Mouse (Mus musculus): ENCODE data around the gene Tmem150c. TPM values are rescaled to one million over a fixed set of nuclear protein-coding genes. Genes with fewer than 3 reads are reported as not detected.

The Tmem150c gene
- 1.3 and 1.7 TPM in 2 replicates for polyA plus RNA-seq (2016; fragmentation: Nextera tagmentation; extraction: Ambion mirVana)

- 8% methylated on average over 6 of the region's 6 CpGs for WGBS
- peaks cover 16% of the 10 kb centered on the region for H3K4me1 ChIP-seq
- no peak for DNase-seq (ENCODE audit: low spot score)
- H3K4me3 ChIP-seq: peak within 1 kb of the TSS; percentile 71
- peak within 1 kb of the TSS; percentile 80 for H3K27ac ChIP-seq (replicated peaks)
- no peaks in the 10 kb centered on the region for H3K36me3 ChIP-seq (replicated peaks)
- H3K27me3 ChIP-seq (replicated peaks; ENCODE audit: low read depth, poor library complexity, severe bottlenecking): peaks cover 55% of the 10 kb centered on the region
- no peaks in the 10 kb centered on the region for H3K9me3 ChIP-seq
Observed at GRCm38 (mm10) chr5:100159638-100159973, at the start of gene Tmem150c. Gene Tmem150c, minus strand, starts transcription at chr5:100159808.

GRCm38 (mm10) chr5:100209093-100209492 lies 49.5 kb upstream of the Tmem150c start:
- Histone ChIP-seq H3K27me3 (replicated peaks; ENCODE audit: low read depth, poor library complexity, severe bottlenecking) (no peaks in the 10 kb centered on the region), H3K4me3 (no peak overlapping the region), H3K9me3 (no peaks in the 10 kb centered on the region), H3K4me1 (peaks cover 4% of the 10 kb centered on the region; the same call in 1 of the 2 replicates), H3K27ac (replicated peaks) (0 out of 2 replicates have a peak overlapping the region, but pooled peaks have one; percentile 21), H3K36me3 (replicated peaks) (no peaks in the 10 kb centered on the region)
- DNase-seq (ENCODE audit: low spot score): no peak
- WGBS: 78% methylated on average over 7 of the region's 7 CpGs

- no peaks in the 10 kb centered on the region for H3K27me3 ChIP-seq (replicated peaks; ENCODE audit: low read depth, poor library complexity, severe bottlenecking)
- no peaks in the 10 kb centered on the region for H3K9me3 ChIP-seq
- 0 out of 2 replicates have a peak, but pooled peaks cover 2% of the 10 kb centered on the region for H3K4me1 ChIP-seq
- no peak overlapping the region for H3K27ac ChIP-seq (replicated peaks)
- no peak overlapping the region for H3K4me3 ChIP-seq
- DNase-seq (ENCODE audit: low spot score): no peak
- H3K36me3 ChIP-seq (replicated peaks): no peaks in the 10 kb centered on the region
- 79% methylated on average over 6 of the region's 6 CpGs for WGBS
Observed at GRCm38 (mm10) chr5:100206675-100207074, 47.1 kb upstream of the Tmem150c start.

GRCm38 (mm10) chr5:100205519-100206189 lies 46.0 kb upstream of the Tmem150c start:
- H3K27ac ChIP-seq (replicated peaks): no peak overlapping the region
- no peaks in the 10 kb centered on the region for H3K9me3 ChIP-seq
- 0 out of 2 replicates have a peak, but pooled peaks cover 2% of the 10 kb centered on the region for H3K4me1 ChIP-seq
- no peak for DNase-seq (ENCODE audit: low spot score)
- H3K36me3 ChIP-seq (replicated peaks): no peaks in the 10 kb centered on the region
- no peak overlapping the region for H3K4me3 ChIP-seq
- WGBS: 88% methylated on average over 9 of the region's 9 CpGs
- no peaks in the 10 kb centered on the region for H3K27me3 ChIP-seq (replicated peaks; ENCODE audit: low read depth, poor library complexity, severe bottlenecking)

GRCm38 (mm10) chr5:100200805-100201204 lies 41.2 kb upstream of the Tmem150c start:
- Histone ChIP-seq H3K9me3 (no peaks in the 10 kb centered on the region), H3K4me1 (peaks cover 21% of the 10 kb centered on the region)

GRCm38 (mm10) chr5:100200296-100200695 lies 40.7 kb upstream of the Tmem150c start:
- H3K27me3 ChIP-seq (replicated peaks; ENCODE audit: low read depth, poor library complexity, severe bottlenecking): peaks cover 9% of the 10 kb centered on the region; the same call in 1 of the 2 replicates
- no peak for DNase-seq (ENCODE audit: low spot score)
- no peak overlapping the region for H3K4me3 ChIP-seq
- H3K27ac ChIP-seq (replicated peaks): no peak overlapping the region
- H3K9me3 ChIP-seq: no peaks in the 10 kb centered on the region
- peaks cover 21% of the 10 kb centered on the region for H3K4me1 ChIP-seq
- 47% methylated on average over 5 of the region's 5 CpGs for WGBS
- no peaks in the 10 kb centered on the region for H3K36me3 ChIP-seq (replicated peaks)

More at GRCm38 (mm10) chr5:100200805-100201204, 41.2 kb upstream of the Tmem150c start:
- peaks cover 9% of the 10 kb centered on the region; the same call in 1 of the 2 replicates for H3K27me3 ChIP-seq (replicated peaks; ENCODE audit: low read depth, poor library complexity, severe bottlenecking)
- WGBS: 55% methylated on average over 5 of the region's 5 CpGs
- H3K36me3 ChIP-seq (replicated peaks): no peaks in the 10 kb centered on the region
- H3K4me3 ChIP-seq: no peak overlapping the region
- H3K27ac ChIP-seq (replicated peaks): no peak overlapping the region
- DNase-seq (ENCODE audit: low spot score): no peak

- no peak overlapping the region for H3K4me3 ChIP-seq
- H3K9me3 ChIP-seq: no peaks in the 10 kb centered on the region
- H3K4me1 ChIP-seq: peaks cover 21% of the 10 kb centered on the region
- DNase-seq (ENCODE audit: low spot score): no peak
- peaks cover 9% of the 10 kb centered on the region; the same call in 1 of the 2 replicates for H3K27me3 ChIP-seq (replicated peaks; ENCODE audit: low read depth, poor library complexity, severe bottlenecking)
- WGBS: 74% methylated on average over 7 of the region's 7 CpGs
- H3K36me3 ChIP-seq (replicated peaks): no peaks in the 10 kb centered on the region
- H3K27ac ChIP-seq (replicated peaks): peak overlapping the region; percentile 35; the same call in 1 of the 2 replicates
Observed at GRCm38 (mm10) chr5:100199092-100199853, 39.7 kb upstream of the Tmem150c start.

GRCm38 (mm10) chr5:100197476-100197875 lies 37.9 kb upstream of the Tmem150c start:
- no peak overlapping the region for H3K27ac ChIP-seq (replicated peaks)
- peaks cover 21% of the 10 kb centered on the region for H3K4me1 ChIP-seq
- DNase-seq (ENCODE audit: low spot score): no peak
- H3K4me3 ChIP-seq: no peak overlapping the region
- no peaks in the 10 kb centered on the region for H3K36me3 ChIP-seq (replicated peaks)
- no peaks in the 10 kb centered on the region for H3K9me3 ChIP-seq
- WGBS: 73% methylated on average over 9 of the region's 9 CpGs
- H3K27me3 ChIP-seq (replicated peaks; ENCODE audit: low read depth, poor library complexity, severe bottlenecking): peaks cover 9% of the 10 kb centered on the region; the same call in 1 of the 2 replicates

GRCm38 (mm10) chr5:100196854-100197431 lies 37.3 kb upstream of the Tmem150c start:
- peak; percentile 26 for DNase-seq (ENCODE audit: low spot score)
- no peak overlapping the region for H3K4me3 ChIP-seq
- H3K27me3 ChIP-seq (replicated peaks; ENCODE audit: low read depth, poor library complexity, severe bottlenecking): peaks cover 9% of the 10 kb centered on the region; the same call in 1 of the 2 replicates
- H3K9me3 ChIP-seq: no peaks in the 10 kb centered on the region
- H3K4me1 ChIP-seq: peaks cover 21% of the 10 kb centered on the region
- WGBS: 69% methylated on average over 15 of the region's 15 CpGs
- no peak overlapping the region for H3K27ac ChIP-seq (replicated peaks)
- H3K36me3 ChIP-seq (replicated peaks): no peaks in the 10 kb centered on the region

GRCm38 (mm10) chr5:100196397-100196796 lies 36.8 kb upstream of the Tmem150c start:
- peaks cover 21% of the 10 kb centered on the region for H3K4me1 ChIP-seq
- no peak for DNase-seq (ENCODE audit: low spot score)
- WGBS: 76% methylated on average over 9 of the region's 9 CpGs

GRCm38 (mm10) chr5:100191438-100192190 lies 32.0 kb upstream of the Tmem150c start:
- no peak overlapping the region for H3K4me3 ChIP-seq
- H3K27me3 ChIP-seq (replicated peaks; ENCODE audit: low read depth, poor library complexity, severe bottlenecking): no peaks in the 10 kb centered on the region
- no peak overlapping the region for H3K27ac ChIP-seq (replicated peaks)
- DNase-seq (ENCODE audit: low spot score): no peak
- peaks cover 8% of the 10 kb centered on the region; the same call in 1 of the 2 replicates for H3K4me1 ChIP-seq
- no peaks in the 10 kb centered on the region for H3K9me3 ChIP-seq
- no peaks in the 10 kb centered on the region for H3K36me3 ChIP-seq (replicated peaks)
- 91% methylated on average over 14 of the region's 14 CpGs for WGBS

More at GRCm38 (mm10) chr5:100196397-100196796, 36.8 kb upstream of the Tmem150c start:
- Histone ChIP-seq H3K36me3 (replicated peaks) (no peaks in the 10 kb centered on the region), H3K4me3 (no peak overlapping the region), H3K27ac (replicated peaks) (no peak overlapping the region), H3K27me3 (replicated peaks; ENCODE audit: low read depth, poor library complexity, severe bottlenecking) (peaks cover 9% of the 10 kb centered on the region; the same call in 1 of the 2 replicates), H3K9me3 (no peaks in the 10 kb centered on the region)

Data from embryonic facial prominence, embryonic 10.5 days (tissue).